Mouse (Mus musculus) left cerebral cortex, postnatal 10 days (tissue): ENCODE results near the gene Mphosph9. TPM values are rescaled to one million over a fixed set of nuclear protein-coding genes. Genes with fewer than 3 reads are reported as not detected.

Experiments
- DNase-seq, 2 experiments: peaks; one replicate each; pipeline ENCODE4 v3.0.0; 2021 to 2022; ENCODE audit warnings: low spot score in 2 of 2, mixed read lengths in 1 of 2; ENCODE audit errors: extremely low spot score in 1 of 2
- intact Hi-C: fragments of 180-260 bp; cut with DNase I; formaldehyde crosslinking; loops from one replicate; pipeline ENCODE4 v1.15.1; 2025
- total RNA-seq, 2 experiments: library from RNA; stranded (reverse); gene quantifications; 2 replicates each; pipeline ENCODE4 v1.2.3; 2021

Gene Mphosph9
- total RNA-seq, 2 experiments from 2014 or later: 19.4 to 23.2 TPM

GRCm38 (mm10) chr5:124290216-124290615 is 37.6 kb downstream of the Mphosph9 start:
- no peak for DNase-seq
- intact Hi-C loops: no loop called here

- intact Hi-C loops: no loop called here
- DNase-seq: peak in 1 of 2 experiments; percentile 27
These were observed 40.0 kb downstream of the Mphosph9 start for GRCm38 (mm10) chr5:124287616-124288247.

GRCm38 (mm10) chr5:124284330-124284729 is 43.4 kb downstream of the Mphosph9 start:
- no peak for DNase-seq
- intact Hi-C loops: no loop called here

- intact Hi-C loops: no loop called here
- DNase-seq: no peak
These were observed 44.9 kb downstream of the Mphosph9 start for GRCm38 (mm10) chr5:124282854-124283253.

GRCm38 (mm10) chr5:124270226-124270625 is 57.5 kb downstream of the Mphosph9 start:
- intact Hi-C loops: no loop called here

GRCm38 (mm10) chr5:124269661-124270060 is 58.1 kb downstream of the Mphosph9 start:
- no peak for DNase-seq
- intact Hi-C loops: no loop called here

More at GRCm38 (mm10) chr5:124270226-124270625, 57.5 kb downstream of the Mphosph9 start:
- DNase-seq: no peak

- DNase-seq: no peak
- intact Hi-C loops: no loop called here
These were observed 60.1 kb downstream of the Mphosph9 start for GRCm38 (mm10) chr5:124267652-124268051.

GRCm38 (mm10) chr5:124266821-124267220 is 61.0 kb downstream of the Mphosph9 start:
- intact Hi-C loops: no loop called here
- DNase-seq: no peak

- intact Hi-C loops: no loop called here
- DNase-seq: no peak
These were observed 64.5 kb downstream of the Mphosph9 start for GRCm38 (mm10) chr5:124263246-124263645.

GRCm38 (mm10) chr5:124262090-124262489 is 65.7 kb downstream of the Mphosph9 start:
- DNase-seq: no peak
- intact Hi-C loops: no loop called here

GRCm38 (mm10) chr5:124259133-124259532 is 68.6 kb downstream of the Mphosph9 start:
- intact Hi-C loops: loop anchor here (5.0 kb wide), 1 partner anchor 97 kb away; no protein-coding TSS in a partner anchor
- DNase-seq: peak in 1 of 2 experiments; percentile 18

- DNase-seq: no peak
- intact Hi-C loops: loop anchor here (5.0 kb wide), 1 partner anchor 96 kb away; no protein-coding TSS in a partner anchor
These were observed 69.7 kb downstream of the Mphosph9 start for GRCm38 (mm10) chr5:124258026-124258425.

- peak in 1 of 2 experiments; percentile 12 for DNase-seq
- intact Hi-C loops: loop anchor here (5.0 kb wide), 1 partner anchor 93 kb away; no protein-coding TSS in a partner anchor
These were observed 72.6 kb downstream of the Mphosph9 start for GRCm38 (mm10) chr5:124255141-124255540.

- intact Hi-C loops: loop anchor here (5.0 kb wide), 1 partner anchor 136 kb away; the partner anchor contains the start of gene Arl6ip4
- DNase-seq: peak in 1 of 2 experiments; percentile 13
These were observed 74.2 kb downstream of the Mphosph9 start for GRCm38 (mm10) chr5:124253555-124253954.

- intact Hi-C loops: loop anchor here (5.0 kb wide), 1 partner anchor 135 kb away; the partner anchor contains the start of gene Arl6ip4
- peak in 1 of 2 experiments; percentile 31 for DNase-seq
These were observed 75.0 kb downstream of the Mphosph9 start for GRCm38 (mm10) chr5:124252580-124253320.

GRCm38 (mm10) chr5:124251070-124251469 is 76.7 kb downstream of the Mphosph9 start:
- intact Hi-C loops: loop anchor here (5.0 kb wide), 1 partner anchor 134 kb away; the partner anchor contains the start of gene Arl6ip4
- DNase-seq: no peak

GRCm38 (mm10) chr5:124249614-124250591 is 77.9 kb downstream of the Mphosph9 start, which contains the start of gene Pitpnm2:
TSS of gene Pitpnm2 (minus strand) at chr5:124249760.
- peak in 1 of 2 experiments; percentile 77 for DNase-seq
- intact Hi-C loops: loop anchor here (2.0 to 5.0 kb wide), 3 partner anchors 63 to 133 kb away; partner anchors contain the start of gene Arl6ip4
